Mouse (Mus musculus): ENCODE results near the gene Opcml. TPM values are rescaled to one million over a fixed set of nuclear protein-coding genes. Genes with fewer than 3 reads are reported as not detected.

Gene Opcml
- polyA plus RNA-seq, 1 experiment from 2014 or later, result 88.6 TPM

GRCm38 (mm10) chr9:27821197-27821596 lies 30.6 kb downstream of the Opcml start:
- Histone ChIP-seq H3K9me3 (ENCODE audit: control insufficient read depth, low read length) (no peaks in the 10 kb centered on the region), H3K4me2 (ENCODE audit: low read length) (no peak overlapping the region), H3K9ac (replicated peaks; ENCODE audit: low read depth, low read length) (no peak overlapping the region), H3K27ac (ENCODE audit: low read length) (no peak overlapping the region), H3K27me3 (replicated peaks; ENCODE audit: control insufficient read depth, insufficient read depth, low read length) (no peaks in the 10 kb centered on the region), H3K36me3 (ENCODE audit: control insufficient read depth, insufficient read depth) (no peaks in the 10 kb centered on the region), H3K4me3 (replicated peaks; ENCODE audit: low read length) (no peak overlapping the region), H3K4me1 (replicated peaks; ENCODE audit: control insufficient read depth, insufficient read depth, low read length) (no peaks in the 10 kb centered on the region)
- WGBS, result 72% methylated on average over 1 of the region's 1 CpGs
- ATAC-seq, result no peak

- H3K4me2 ChIP-seq (ENCODE audit: low read length), result no peak overlapping the region
- no peak for ATAC-seq
- no peak overlapping the region for H3K27ac ChIP-seq (ENCODE audit: low read length)
- no peaks in the 10 kb centered on the region for H3K27me3 ChIP-seq (replicated peaks; ENCODE audit: control insufficient read depth, insufficient read depth, low read length)
- no peak overlapping the region for H3K9ac ChIP-seq (replicated peaks; ENCODE audit: low read depth, low read length)
- no peak overlapping the region for H3K4me3 ChIP-seq (replicated peaks; ENCODE audit: low read length)
- H3K9me3 ChIP-seq (ENCODE audit: control insufficient read depth, low read length), result no peaks in the 10 kb centered on the region
- WGBS, result 74% methylated on average over 6 of the region's 6 CpGs
- H3K36me3 ChIP-seq (ENCODE audit: control insufficient read depth, insufficient read depth), result no peaks in the 10 kb centered on the region
- H3K4me1 ChIP-seq (replicated peaks; ENCODE audit: control insufficient read depth, insufficient read depth, low read length), result no peaks in the 10 kb centered on the region
Measured at GRCm38 (mm10) chr9:27822681-27823080, 32.1 kb downstream of the Opcml start.

DNA sequence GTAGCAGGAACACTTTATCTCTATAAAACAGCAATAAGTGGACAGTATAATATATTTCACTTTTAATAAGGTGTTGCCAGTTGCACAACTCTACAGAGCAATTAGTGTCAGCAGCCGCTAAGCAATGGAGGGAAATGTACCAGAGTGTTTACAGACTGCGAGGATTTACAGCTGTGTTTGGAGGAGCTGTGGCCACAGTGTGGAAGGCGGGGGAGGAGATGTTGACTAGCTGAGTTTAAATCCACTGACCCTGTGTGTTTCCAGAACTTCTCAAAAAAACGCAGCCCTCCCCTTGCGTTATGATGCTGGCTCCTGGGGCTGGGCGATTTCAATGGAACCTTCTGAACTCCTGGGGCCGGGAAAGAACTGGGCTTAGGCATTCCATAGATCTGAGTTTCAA lies 33.8 kb downstream of the Opcml start:
- H3K4me1 ChIP-seq (replicated peaks; ENCODE audit: control insufficient read depth, insufficient read depth, low read length), result no peaks in the 10 kb centered on the region
- WGBS, result 78% methylated on average over 7 of the region's 7 CpGs
- no peak overlapping the region for H3K27ac ChIP-seq (ENCODE audit: low read length)
- no peaks in the 10 kb centered on the region for H3K27me3 ChIP-seq (replicated peaks; ENCODE audit: control insufficient read depth, insufficient read depth, low read length)
- H3K36me3 ChIP-seq (ENCODE audit: control insufficient read depth, insufficient read depth), result no peaks in the 10 kb centered on the region
- H3K9me3 ChIP-seq (ENCODE audit: control insufficient read depth, low read length), result no peaks in the 10 kb centered on the region
- H3K9ac ChIP-seq (replicated peaks; ENCODE audit: low read depth, low read length), result no peak overlapping the region
- no peak overlapping the region for H3K4me2 ChIP-seq (ENCODE audit: low read length)
- no peak for ATAC-seq
- no peak overlapping the region for H3K4me3 ChIP-seq (replicated peaks; ENCODE audit: low read length)

GRCm38 (mm10) chr9:27830519-27830918 lies 39.9 kb downstream of the Opcml start:
- Histone ChIP-seq H3K27me3 (replicated peaks; ENCODE audit: control insufficient read depth, insufficient read depth, low read length) (no peaks in the 10 kb centered on the region), H3K4me2 (ENCODE audit: low read length) (no peak overlapping the region), H3K4me3 (replicated peaks; ENCODE audit: low read length) (no peak overlapping the region), H3K4me1 (replicated peaks; ENCODE audit: control insufficient read depth, insufficient read depth, low read length) (no peaks in the 10 kb centered on the region), H3K9ac (replicated peaks; ENCODE audit: low read depth, low read length) (no peak overlapping the region), H3K9me3 (ENCODE audit: control insufficient read depth, low read length) (no peaks in the 10 kb centered on the region), H3K36me3 (ENCODE audit: control insufficient read depth, insufficient read depth) (no peaks in the 10 kb centered on the region), H3K27ac (ENCODE audit: low read length) (no peak overlapping the region)
- 49% methylated on average over 5 of the region's 5 CpGs for WGBS
- ATAC-seq, result no peak

GRCm38 (mm10) chr9:27842806-27843205 lies 52.2 kb downstream of the Opcml start:
- no peaks in the 10 kb centered on the region for H3K9me3 ChIP-seq (ENCODE audit: control insufficient read depth, low read length)
- 82% methylated on average over 5 of the region's 5 CpGs for WGBS
- no peak overlapping the region for H3K4me2 ChIP-seq (ENCODE audit: low read length)
- no peak overlapping the region for H3K9ac ChIP-seq (replicated peaks; ENCODE audit: low read depth, low read length)
- no peak for ATAC-seq
- H3K27me3 ChIP-seq (replicated peaks; ENCODE audit: control insufficient read depth, insufficient read depth, low read length), result no peaks in the 10 kb centered on the region
- H3K36me3 ChIP-seq (ENCODE audit: control insufficient read depth, insufficient read depth), result no peaks in the 10 kb centered on the region
- no peaks in the 10 kb centered on the region for H3K4me1 ChIP-seq (replicated peaks; ENCODE audit: control insufficient read depth, insufficient read depth, low read length)
- H3K4me3 ChIP-seq (replicated peaks; ENCODE audit: low read length), result no peak overlapping the region
- no peak overlapping the region for H3K27ac ChIP-seq (ENCODE audit: low read length)

GRCm38 (mm10) chr9:27871624-27872023 lies 81.0 kb downstream of the Opcml start:
- H3K27ac ChIP-seq (ENCODE audit: low read length), result no peak overlapping the region
- no peak overlapping the region for H3K9ac ChIP-seq (replicated peaks; ENCODE audit: low read depth, low read length)
- no peak for ATAC-seq
- no peaks in the 10 kb centered on the region for H3K4me1 ChIP-seq (replicated peaks; ENCODE audit: control insufficient read depth, insufficient read depth, low read length)
- WGBS, result 77% methylated on average over 3 of the region's 3 CpGs
- H3K36me3 ChIP-seq (ENCODE audit: control insufficient read depth, insufficient read depth), result no peaks in the 10 kb centered on the region
- no peak overlapping the region for H3K4me2 ChIP-seq (ENCODE audit: low read length)
- H3K9me3 ChIP-seq (ENCODE audit: control insufficient read depth, low read length), result no peaks in the 10 kb centered on the region
- H3K4me3 ChIP-seq (replicated peaks; ENCODE audit: low read length), result no peak overlapping the region
- H3K27me3 ChIP-seq (replicated peaks; ENCODE audit: control insufficient read depth, insufficient read depth, low read length), result no peaks in the 10 kb centered on the region

DNA sequence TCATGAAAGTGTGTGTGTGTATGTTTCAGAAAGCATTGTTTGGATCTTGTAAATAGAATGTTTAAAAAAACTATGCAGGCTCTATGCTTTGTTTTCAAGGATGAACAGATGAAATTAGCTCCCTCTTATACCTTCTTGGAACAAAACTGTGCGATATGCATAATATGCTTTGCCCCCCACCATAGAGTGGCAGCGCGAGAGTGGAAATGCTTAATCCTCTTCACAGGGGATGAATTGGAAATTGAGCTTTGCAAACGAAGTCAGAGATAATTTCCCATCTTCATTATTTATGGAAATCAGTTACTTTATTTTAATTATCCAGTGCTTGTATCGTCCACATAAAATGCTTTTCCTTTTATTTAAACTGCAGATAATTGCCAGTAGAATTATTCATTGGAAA lies 99.1 kb downstream of the Opcml start:
- WGBS, result 43% methylated on average over 5 of the region's 5 CpGs
- Histone ChIP-seq H3K27me3 (replicated peaks; ENCODE audit: control insufficient read depth, insufficient read depth, low read length) (no peaks in the 10 kb centered on the region), H3K4me2 (ENCODE audit: low read length) (no peak overlapping the region), H3K27ac (ENCODE audit: low read length) (no peak overlapping the region), H3K4me3 (replicated peaks; ENCODE audit: low read length) (no peak overlapping the region), H3K4me1 (replicated peaks; ENCODE audit: control insufficient read depth, insufficient read depth, low read length) (no peaks in the 10 kb centered on the region), H3K9me3 (ENCODE audit: control insufficient read depth, low read length) (no peaks in the 10 kb centered on the region), H3K36me3 (ENCODE audit: control insufficient read depth, insufficient read depth) (no peaks in the 10 kb centered on the region), H3K9ac (replicated peaks; ENCODE audit: low read depth, low read length) (no peak overlapping the region)
- no peak for ATAC-seq

GRCm38 (mm10) chr9:27917250-27917649 lies 126.7 kb downstream of the Opcml start:
- Histone ChIP-seq H3K27ac (ENCODE audit: low read length) (no peak overlapping the region), H3K4me1 (replicated peaks; ENCODE audit: control insufficient read depth, insufficient read depth, low read length) (no peaks in the 10 kb centered on the region), H3K9ac (replicated peaks; ENCODE audit: low read depth, low read length) (no peak overlapping the region), H3K4me2 (ENCODE audit: low read length) (no peak overlapping the region), H3K27me3 (replicated peaks; ENCODE audit: control insufficient read depth, insufficient read depth, low read length) (no peaks in the 10 kb centered on the region), H3K4me3 (replicated peaks; ENCODE audit: low read length) (no peak overlapping the region), H3K36me3 (ENCODE audit: control insufficient read depth, insufficient read depth) (no peaks in the 10 kb centered on the region), H3K9me3 (ENCODE audit: control insufficient read depth, low read length) (no peaks in the 10 kb centered on the region)
- ATAC-seq, result no peak
- 52% methylated on average over 3 of the region's 3 CpGs for WGBS

GRCm38 (mm10) chr9:27923495-27923894 lies 132.9 kb downstream of the Opcml start:
- H3K9me3 ChIP-seq (ENCODE audit: control insufficient read depth, low read length), result no peaks in the 10 kb centered on the region
- no peaks in the 10 kb centered on the region for H3K4me1 ChIP-seq (replicated peaks; ENCODE audit: control insufficient read depth, insufficient read depth, low read length)
- H3K27ac ChIP-seq (ENCODE audit: low read length), result no peak overlapping the region
- H3K9ac ChIP-seq (replicated peaks; ENCODE audit: low read depth, low read length), result no peak overlapping the region
- no peak overlapping the region for H3K4me3 ChIP-seq (replicated peaks; ENCODE audit: low read length)
- no peaks in the 10 kb centered on the region for H3K36me3 ChIP-seq (ENCODE audit: control insufficient read depth, insufficient read depth)
- WGBS, result 100% methylated on average over 1 of the region's 1 CpGs
- H3K4me2 ChIP-seq (ENCODE audit: low read length), result no peak overlapping the region
- ATAC-seq, result no peak
- no peaks in the 10 kb centered on the region for H3K27me3 ChIP-seq (replicated peaks; ENCODE audit: control insufficient read depth, insufficient read depth, low read length)
